Mouse (Mus musculus) megakaryocyte, embryonic 14.5 days (primary cell): ENCODE data around the gene Ccr2.

ENCODE experiments used
- FLI1 ChIP-seq: IDR thresholded peaks from 2 replicates; pipeline ENCODE4 v1.6.1; 2012; ENCODE audit warnings: low read length, inconsistent platforms, mixed read lengths
- GATA1 ChIP-seq: IDR thresholded peaks from 3 replicates; pipeline ENCODE4 v1.6.1; 2012; ENCODE audit warnings: mixed read lengths, low read length, inconsistent platforms, borderline replicate concordance

DNA sequence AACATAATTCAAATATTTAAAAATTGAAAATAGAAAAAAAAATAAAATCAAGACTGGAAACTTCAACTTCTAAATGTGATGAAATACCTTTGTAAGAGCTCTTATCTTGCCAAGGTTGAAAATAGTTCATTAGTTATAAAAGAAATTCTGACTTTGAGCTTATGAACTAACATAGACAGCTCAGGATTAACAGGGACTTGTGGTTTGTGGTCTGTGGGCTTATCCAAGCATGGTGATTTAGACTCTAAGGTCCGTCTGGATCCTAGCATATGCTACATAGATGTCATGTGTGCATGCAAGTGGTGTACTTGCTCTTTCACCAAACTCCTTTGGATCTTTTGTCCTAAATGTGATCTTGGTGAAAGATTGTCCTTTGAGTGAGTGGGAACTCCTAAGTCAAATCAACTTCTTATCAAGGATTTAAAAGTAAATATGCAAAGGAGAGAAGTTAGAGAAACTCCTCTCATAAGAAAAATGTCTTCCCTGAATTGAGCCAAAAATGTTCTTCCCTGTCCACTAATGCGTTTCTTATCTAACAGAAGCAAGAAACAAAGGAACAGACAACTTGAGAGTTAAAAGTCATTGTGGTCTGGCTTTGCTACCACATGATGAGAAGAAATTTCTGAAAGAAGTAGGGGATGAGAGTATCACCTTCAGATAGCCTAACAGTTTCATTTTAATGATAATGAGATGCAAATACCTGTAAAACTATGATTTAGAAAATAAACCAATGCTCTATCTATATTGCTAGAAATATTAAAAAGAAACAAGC, 6.8 kb downstream of the Ccr2 start:
- TF ChIP-seq FLI1 (no peak), GATA1 (peak; percentile 9; the same call in 1 of the 3 replicates)
